11 mouse cellular contexts compared by ENCODE assay signal in the genomic region with DNA sequence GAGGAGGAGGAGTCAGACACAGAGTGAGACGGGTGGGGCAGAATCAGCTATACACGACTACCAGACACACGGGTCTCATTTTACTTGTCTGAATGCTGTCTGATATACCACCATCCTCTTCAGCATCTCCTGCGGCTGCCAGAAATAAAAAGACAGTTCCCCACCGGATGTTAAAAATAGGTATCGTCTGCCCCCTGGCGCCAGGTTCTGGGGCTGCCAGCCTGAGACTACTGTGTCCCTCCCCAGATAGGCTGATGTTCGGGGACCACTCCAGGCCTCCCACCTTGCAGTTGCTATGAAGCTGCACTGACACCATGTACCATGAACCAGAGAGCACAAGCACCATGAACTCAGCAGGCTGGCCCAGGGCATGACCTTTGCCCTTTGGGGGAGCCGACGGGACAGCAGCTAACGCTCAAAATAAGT. TPM values are rescaled to one million over a fixed set of nuclear protein-coding genes. Genes with fewer than 3 reads are reported as not detected.
DNase-seq lines count a peak whose midpoint lies in the region; ATAC-seq and TF ChIP-seq lines count a peak whose summit lies in the region.
"Had no signal": no experiment of that assay in that cellular context is flagged by ENCODE, and none has a peak within 500 bp of the region (broad histone marks: within the 10 kb centered on the region; RNA-seq: fewer than 3 reads in every experiment).

No protein-coding gene starts in this region.

- DNase-seq in neural tube, embryonic 10.5 days (ENCODE audit: extremely low spot score, low spot score) = peak; percentile 53
- peak; percentile 37 for DNase-seq in embryonic facial prominence, embryonic 14.5 days (ENCODE audit: low spot score)
- DNase-seq in right cerebral cortex, postnatal 14 days = peak; percentile 71

- TF ChIP-seq CTCF in bone marrow, adult 2 months (IDR thresholded peaks at IDR 0.05; ENCODE audit: control insufficient read depth, insufficient read depth, low read length) = peak; percentile 37; the same call in 1 of the 2 replicates

- H3K36me3 ChIP-seq in neural tube, embryonic 15.5 days = no peaks in the 10 kb centered on the region
- H3K36me3 ChIP-seq in embryonic facial prominence, embryonic 14.5 days (ENCODE audit: control insufficient read depth, insufficient read depth, low read length) = no peaks in the 10 kb centered on the region
- no peaks in the 10 kb centered on the region for H3K36me3 ChIP-seq in hindbrain, embryonic 12.5 days
- no peaks in the 10 kb centered on the region for H3K36me3 ChIP-seq in limb, embryonic 12.5 days
- no peaks in the 10 kb centered on the region for H3K36me3 ChIP-seq in kidney, embryonic 14.5 days (ENCODE audit: control insufficient read depth, insufficient read depth, low read length)
- H3K36me3 ChIP-seq: embryonic facial prominence, embryonic 15.5 days; liver, embryonic 15.5 days; stomach, embryonic 15.5 days had no signal

- H3K4me3 ChIP-seq in neural tube, embryonic 15.5 days (replicated peaks) = no peak overlapping the region
- no peak overlapping the region for H3K4me3 ChIP-seq in bone marrow, adult 2 months (replicated peaks; ENCODE audit: control insufficient read depth, low read depth, low read length)
- H3K4me3 ChIP-seq in embryonic facial prominence, embryonic 14.5 days (ENCODE audit: low read depth, low read length) = no peak overlapping the region
- no peak overlapping the region for H3K4me3 ChIP-seq in hindbrain, embryonic 12.5 days
- H3K4me3 ChIP-seq in limb, embryonic 12.5 days (replicated peaks) = no peak overlapping the region
- no peak overlapping the region for H3K4me3 ChIP-seq in kidney, embryonic 14.5 days (ENCODE audit: low read length)
- H3K4me3 ChIP-seq: embryonic facial prominence, embryonic 15.5 days; liver, embryonic 15.5 days; stomach, embryonic 15.5 days had no signal

- H3K4me2 ChIP-seq in neural tube, embryonic 15.5 days = no peak overlapping the region
- H3K4me2 ChIP-seq in embryonic facial prominence, embryonic 14.5 days (ENCODE audit: low read depth, low read length) = no peak overlapping the region
- H3K4me2 ChIP-seq in hindbrain, embryonic 12.5 days (replicated peaks) = no peak overlapping the region
- no peak overlapping the region for H3K4me2 ChIP-seq in limb, embryonic 12.5 days
- H3K4me2 ChIP-seq in kidney, embryonic 14.5 days (replicated peaks; ENCODE audit: low read depth, low read length) = no peak overlapping the region
- H3K4me2 ChIP-seq: embryonic facial prominence, embryonic 15.5 days; liver, embryonic 15.5 days; stomach, embryonic 15.5 days had no signal

- 0 out of 2 replicates have a peak, but pooled peaks cover 4% of the 10 kb centered on the region for H3K4me1 ChIP-seq in neural tube, embryonic 15.5 days
- peaks cover 1% of the 10 kb centered on the region; the same call in 1 of the 2 replicates for H3K4me1 ChIP-seq in bone marrow, adult 2 months (ENCODE audit: control insufficient read depth, insufficient read depth, low read length)
- H3K4me1 ChIP-seq in embryonic facial prominence, embryonic 14.5 days (ENCODE audit: control insufficient read depth, insufficient read depth, low read length) = no peaks in the 10 kb centered on the region
- peaks cover 6% of the 10 kb centered on the region for H3K4me1 ChIP-seq in hindbrain, embryonic 12.5 days
- H3K4me1 ChIP-seq in limb, embryonic 12.5 days (replicated peaks) = peaks cover 6% of the 10 kb centered on the region; the same call in 1 of the 2 replicates
- H3K4me1 ChIP-seq in kidney, embryonic 14.5 days (ENCODE audit: control insufficient read depth, insufficient read depth, low read length) = no peaks in the 10 kb centered on the region; the same call in 1 of the 2 replicates
- H3K4me1 ChIP-seq: embryonic facial prominence, embryonic 15.5 days; liver, embryonic 15.5 days; stomach, embryonic 15.5 days had no signal

- H3K27ac ChIP-seq in neural tube, embryonic 15.5 days (replicated peaks) = no peak overlapping the region
- H3K27ac ChIP-seq in bone marrow, adult 2 months (ENCODE audit: control insufficient read depth, insufficient read depth, low read depth, low read length, poor library complexity) = no peak overlapping the region
- H3K27ac ChIP-seq in embryonic facial prominence, embryonic 14.5 days (replicated peaks; ENCODE audit: low read depth, low read length) = no peak overlapping the region
- no peak overlapping the region for H3K27ac ChIP-seq in hindbrain, embryonic 12.5 days
- no peak overlapping the region for H3K27ac ChIP-seq in limb, embryonic 12.5 days
- H3K27ac ChIP-seq in kidney, embryonic 14.5 days (ENCODE audit: low read depth, low read length) = no peak overlapping the region
- H3K27ac ChIP-seq: embryonic facial prominence, embryonic 15.5 days; liver, embryonic 15.5 days; stomach, embryonic 15.5 days had no signal

- TF ChIP-seq POLR2A in bone marrow, adult 2 months (IDR thresholded peaks at IDR 0.05; ENCODE audit: borderline replicate concordance, control insufficient read depth, low read depth, low read length) = no peak

- 0 out of 2 replicates have a peak, but pooled peaks cover 2% of the 10 kb centered on the region for H3K27me3 ChIP-seq in neural tube, embryonic 15.5 days (replicated peaks)
- no peaks in the 10 kb centered on the region for H3K27me3 ChIP-seq in embryonic facial prominence, embryonic 14.5 days (replicated peaks; ENCODE audit: control insufficient read depth, insufficient read depth, low read length)
- H3K27me3 ChIP-seq in hindbrain, embryonic 12.5 days = no peaks in the 10 kb centered on the region
- H3K27me3 ChIP-seq in limb, embryonic 12.5 days = 0 out of 2 replicates have a peak, but pooled peaks cover 9% of the 10 kb centered on the region
- no peaks in the 10 kb centered on the region for H3K27me3 ChIP-seq in kidney, embryonic 14.5 days (ENCODE audit: control insufficient read depth, insufficient read depth, low read length)
- H3K27me3 ChIP-seq: embryonic facial prominence, embryonic 15.5 days; liver, embryonic 15.5 days; stomach, embryonic 15.5 days had no signal

- WGBS in neural tube, embryonic 15.5 days = 46% methylated on average over 11 of the region's 11 CpGs
- 47% methylated on average over 11 of the region's 11 CpGs for WGBS in bone marrow, adult 2 months
- WGBS in embryonic facial prominence, embryonic 14.5 days = 23% methylated on average over 11 of the region's 11 CpGs
- WGBS in hindbrain, embryonic 12.5 days = 44% methylated on average over 11 of the region's 11 CpGs
- 48% methylated on average over 11 of the region's 11 CpGs for WGBS in limb, embryonic 12.5 days
- WGBS in kidney, embryonic 14.5 days = 25% methylated on average over 11 of the region's 11 CpGs

- H3K9ac ChIP-seq in neural tube, embryonic 15.5 days (replicated peaks) = no peak overlapping the region
- H3K9ac ChIP-seq in embryonic facial prominence, embryonic 14.5 days (ENCODE audit: low read depth, low read length) = no peak overlapping the region
- H3K9ac ChIP-seq in hindbrain, embryonic 12.5 days = no peak overlapping the region
- no peak overlapping the region for H3K9ac ChIP-seq in limb, embryonic 12.5 days (replicated peaks)
- no peak overlapping the region for H3K9ac ChIP-seq in kidney, embryonic 14.5 days (ENCODE audit: low read depth, low read length)
- H3K9ac ChIP-seq: embryonic facial prominence, embryonic 15.5 days; liver, embryonic 15.5 days; stomach, embryonic 15.5 days had no signal

- H3K9me3 ChIP-seq in neural tube, embryonic 15.5 days (replicated peaks) = no peaks in the 10 kb centered on the region
- H3K9me3 ChIP-seq in embryonic facial prominence, embryonic 14.5 days (ENCODE audit: control insufficient read depth, low read length) = no peaks in the 10 kb centered on the region
- H3K9me3 ChIP-seq in hindbrain, embryonic 12.5 days (replicated peaks) = no peaks in the 10 kb centered on the region
- H3K9me3 ChIP-seq in limb, embryonic 12.5 days = no peaks in the 10 kb centered on the region
- no peaks in the 10 kb centered on the region for H3K9me3 ChIP-seq in kidney, embryonic 14.5 days (ENCODE audit: control insufficient read depth, low read length)
- H3K9me3 ChIP-seq: embryonic facial prominence, embryonic 15.5 days; liver, embryonic 15.5 days; stomach, embryonic 15.5 days had no signal

- no peak for ATAC-seq in neural tube, embryonic 15.5 days (ENCODE audit: low FRiP score)
- ATAC-seq in embryonic facial prominence, embryonic 14.5 days (ENCODE audit: low read depth) = peak; percentile 37; the same call in 1 of the 2 replicates
- peak; percentile 32; the same call in 1 of the 2 replicates for ATAC-seq in hindbrain, embryonic 12.5 days (ENCODE audit: low FRiP score)
- ATAC-seq in limb, embryonic 12.5 days (ENCODE audit: insufficient number of reproducible peaks, insufficient read depth, low FRiP score, low TSS enrichment, low read depth) = peak; percentile 58; the same call in 1 of the 2 replicates
- no peak for ATAC-seq in kidney, embryonic 14.5 days (ENCODE audit: low FRiP score, low TSS enrichment)

RNA-seq across cellular contexts. Expression of gene Abcc8, which starts 24.2 kb away (rescaled TPM):
- 11.2 and 12.4 TPM in 2 replicates for polyA plus RNA-seq in neural tube, embryonic 15.5 days (2015; fragmentation: Nextera tagmentation; extraction: Ambion mirVana)
- polyA plus RNA-seq in bone marrow, adult 2 months (2011; ENCODE audit: insufficient read depth, insufficient read length, low replicate concordance, missing spikeins) = not detected in 2 replicates
- 2.8 TPM in 2 replicates for polyA plus RNA-seq in embryonic facial prominence, embryonic 14.5 days (2014; fragmentation: Nextera tagmentation; extraction: Ambion mirVana)
- polyA plus RNA-seq in hindbrain, embryonic 12.5 days (2016; fragmentation: Nextera tagmentation; extraction: Ambion mirVana) = 2.0 and 2.6 TPM in 2 replicates
- 0.70 and 1.4 TPM in 2 replicates for polyA plus RNA-seq in limb, embryonic 12.5 days (2016; fragmentation: Nextera tagmentation; extraction: Ambion mirVana)
- 1.5 and 1.9 TPM in 2 replicates for polyA plus RNA-seq in kidney, embryonic 14.5 days (2014; fragmentation: Nextera tagmentation; extraction: Ambion mirVana)

RNA-seq across cellular contexts. Expression of gene Ush1c, which starts 34.2 kb away (rescaled TPM):
- 2.1 and 5.0 TPM in 2 replicates for polyA plus RNA-seq in neural tube, embryonic 15.5 days (2015; fragmentation: Nextera tagmentation; extraction: Ambion mirVana)
- polyA plus RNA-seq in bone marrow, adult 2 months (2011; ENCODE audit: insufficient read depth, insufficient read length, low replicate concordance, missing spikeins) = not detected in 2 replicates
- polyA plus RNA-seq in embryonic facial prominence, embryonic 14.5 days (2014; fragmentation: Nextera tagmentation; extraction: Ambion mirVana) = 0.68 and 1.1 TPM in 2 replicates
- 2.4 and 4.1 TPM in 2 replicates for polyA plus RNA-seq in hindbrain, embryonic 12.5 days (2016; fragmentation: Nextera tagmentation; extraction: Ambion mirVana)
- 2.5 and 3.1 TPM in 2 replicates for polyA plus RNA-seq in limb, embryonic 12.5 days (2016; fragmentation: Nextera tagmentation; extraction: Ambion mirVana)
- polyA plus RNA-seq in kidney, embryonic 14.5 days (2014; fragmentation: Nextera tagmentation; extraction: Ambion mirVana) = 4.7 and 8.7 TPM in 2 replicates

RNA-seq across cellular contexts. Expression of gene Otog, which starts 36.7 kb away (rescaled TPM):
- 0.09 TPM in 1 of 2 replicates, not detected in the other for polyA plus RNA-seq in neural tube, embryonic 15.5 days (2015; fragmentation: Nextera tagmentation; extraction: Ambion mirVana)
- not detected in 2 replicates for polyA plus RNA-seq in bone marrow, adult 2 months (2011; ENCODE audit: insufficient read depth, insufficient read length, low replicate concordance, missing spikeins)
- polyA plus RNA-seq in embryonic facial prominence, embryonic 14.5 days (2014; fragmentation: Nextera tagmentation; extraction: Ambion mirVana) = 2.3 and 2.4 TPM in 2 replicates
- 1.4 and 4.5 TPM in 2 replicates for polyA plus RNA-seq in hindbrain, embryonic 12.5 days (2016; fragmentation: Nextera tagmentation; extraction: Ambion mirVana)
- polyA plus RNA-seq in limb, embryonic 12.5 days (2016; fragmentation: Nextera tagmentation; extraction: Ambion mirVana) = 0.16 and 0.22 TPM in 2 replicates
- polyA plus RNA-seq in kidney, embryonic 14.5 days (2014; fragmentation: Nextera tagmentation; extraction: Ambion mirVana) = 0.03 TPM in 1 of 2 replicates, not detected in the other
- polyA plus RNA-seq: liver, embryonic 15.5 days had no signal

Comparison
In these comparisons a context has a peak if more than half of its experiments do, and no peak if none do; other contexts are left out.
1. ATAC-seq: peak in embryonic facial prominence, embryonic 14.5 days (single experiment), hindbrain, embryonic 12.5 days (single experiment) and limb, embryonic 12.5 days (single experiment); none in neural tube, embryonic 15.5 days (single experiment) and kidney, embryonic 14.5 days (single experiment).
2. Peak in every context shown above with its lines, with median percentiles within 50 percentile points of each other: DNase-seq.